Mouse (Mus musculus) retina, postnatal 1 day (tissue): ENCODE measurements around the gene Rph3al.

Experiments used
- DNase-seq: peaks from one replicate; pipeline ENCODE4 v3.0.0-alpha.2; 2012

Gene Rph3al

GRCm38 (mm10) chr11:75801771-75802550 lies 136.3 kb downstream of the Rph3al start:
- no peak for DNase-seq

- DNase-seq, result no peak
These were observed 136.9 kb downstream of the Rph3al start for GRCm38 (mm10) chr11:75801369-75801768.

- DNase-seq, result peak; percentile 17
These were observed 141.5 kb downstream of the Rph3al start for GRCm38 (mm10) chr11:75796536-75797246.

DNA sequence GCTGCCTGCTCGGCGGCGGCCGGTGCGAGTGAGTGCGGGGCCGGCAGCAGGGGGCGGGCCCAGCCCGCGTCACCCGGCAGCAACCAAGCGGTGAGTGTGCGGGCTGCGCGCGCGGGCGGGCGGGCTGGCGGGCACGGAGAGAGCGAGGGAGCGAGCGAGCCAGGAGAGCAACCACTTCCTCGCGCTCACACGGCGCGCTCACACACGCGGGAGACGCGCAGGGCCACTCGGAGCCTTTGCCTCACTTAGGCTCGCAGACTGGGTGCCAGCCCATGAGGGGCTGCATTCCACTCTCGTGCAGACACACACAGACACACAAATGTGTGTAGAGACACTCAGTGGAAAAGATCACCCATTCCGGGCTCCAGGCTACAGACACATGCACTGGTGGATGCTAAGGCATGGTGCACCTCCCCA lies 142.2 kb downstream of the Rph3al start, which contains the start of gene Doc2b:
Gene Doc2b, minus strand, starts transcription at position 21 of the 417 bp plus-strand sequence.
- peak; percentile 78 for DNase-seq

- DNase-seq, result peak; percentile 41
These were observed 142.9 kb downstream of the Rph3al start for GRCm38 (mm10) chr11:75795321-75795636.

DNA sequence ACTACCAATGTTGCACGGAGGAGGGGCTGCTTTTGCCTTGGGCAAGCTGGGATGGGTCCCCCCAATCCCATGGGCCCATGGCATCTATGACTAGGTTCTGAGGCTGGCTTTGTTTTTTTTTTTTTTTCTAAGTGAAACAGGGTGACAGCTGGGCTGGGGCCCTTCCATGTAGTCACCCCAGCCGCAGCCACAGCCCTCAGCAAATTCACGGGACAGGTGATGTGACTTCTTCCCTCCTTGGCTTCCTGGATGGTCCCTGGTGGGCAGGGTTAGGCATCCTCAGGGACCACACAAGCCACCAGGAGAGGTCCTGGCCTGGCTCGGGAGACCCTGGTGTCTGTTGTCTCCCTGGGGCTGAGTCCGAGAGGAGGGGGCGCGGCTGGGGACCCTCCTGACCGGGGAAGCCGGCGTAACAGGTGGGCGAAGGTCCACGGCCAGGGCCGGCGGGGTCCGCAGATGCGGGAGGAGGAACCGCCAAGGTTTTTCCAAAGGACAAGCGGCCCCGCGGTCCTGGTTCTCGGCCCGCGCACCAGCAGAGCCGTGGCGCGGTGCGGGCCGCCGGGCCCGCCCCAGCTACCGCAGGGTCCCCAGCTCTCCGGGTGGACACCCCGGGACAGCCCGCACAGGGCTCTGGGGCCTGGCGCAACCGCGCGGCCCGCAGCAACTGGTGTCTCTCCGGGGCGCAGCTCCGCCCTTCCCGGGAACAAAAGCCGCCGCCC lies 143.5 kb downstream of the Rph3al start:
- DNase-seq, result no peak

DNA sequence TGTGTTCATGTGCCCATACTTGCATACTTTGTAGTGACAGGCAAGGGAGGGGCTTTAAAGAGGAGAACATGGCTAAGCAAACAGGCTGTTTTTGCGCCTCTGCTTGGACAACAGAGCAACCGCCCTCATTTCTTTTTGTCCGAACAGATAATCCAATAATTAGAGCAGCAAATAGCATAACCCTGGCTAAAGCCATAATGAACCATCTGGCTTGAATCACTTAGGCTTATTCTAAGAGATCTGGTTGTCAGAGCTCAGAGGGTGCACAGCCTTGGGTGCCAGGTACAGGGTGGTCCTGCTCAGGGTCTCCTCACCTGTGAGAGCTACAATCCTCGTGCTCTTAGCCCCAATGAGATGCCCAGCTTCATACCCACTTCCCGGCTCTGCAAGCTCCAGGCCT lies 144.9 kb downstream of the Rph3al start:
- peak; percentile 68 for DNase-seq

- no peak for DNase-seq
These were observed 145.7 kb downstream of the Rph3al start for GRCm38 (mm10) chr11:75792535-75792934.

DNA sequence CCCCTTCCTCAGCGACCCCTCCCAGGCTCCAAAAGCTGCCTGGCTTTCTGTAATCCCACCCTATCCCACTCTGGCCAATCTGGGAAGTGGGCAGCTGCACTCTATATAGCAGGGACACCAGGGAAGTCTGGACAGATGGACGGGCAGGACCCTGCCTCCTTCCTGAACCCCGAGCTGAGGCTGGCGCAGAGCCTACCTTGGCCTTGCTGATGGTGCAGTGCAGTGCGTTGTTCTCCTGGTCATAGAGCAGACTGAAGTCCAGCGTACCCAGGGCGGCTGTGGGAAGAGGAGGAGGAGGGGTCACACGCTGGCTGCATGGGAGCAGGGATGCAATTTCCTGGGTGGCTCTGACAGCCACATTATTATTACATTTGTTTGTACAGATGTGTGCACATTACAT lies 152.3 kb downstream of the Rph3al start:
- DNase-seq, result no peak

DNA sequence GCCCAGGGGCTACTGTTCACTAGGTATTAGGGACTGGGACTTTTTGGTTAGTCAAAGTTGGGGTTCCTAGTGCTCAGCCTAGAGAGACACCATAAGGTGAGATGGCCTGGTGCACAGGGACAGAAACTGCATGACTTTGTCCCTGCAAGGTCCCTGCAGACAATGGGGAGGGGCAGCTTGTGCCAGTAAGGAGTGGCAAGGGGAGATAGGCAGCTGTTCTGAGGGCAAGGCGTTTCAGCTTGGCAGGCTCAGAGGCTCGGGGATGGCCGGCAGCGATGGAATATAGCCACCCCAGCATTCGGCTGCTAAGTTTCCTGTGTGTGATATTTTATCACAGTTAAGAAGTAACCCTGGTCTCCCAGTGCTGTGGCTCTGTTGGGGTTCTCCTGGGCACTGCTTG lies 154.4 kb downstream of the Rph3al start:
- DNase-seq, result no peak

- peak; percentile 78 for DNase-seq
These were observed 156.3 kb downstream of the Rph3al start for GRCm38 (mm10) chr11:75781919-75782318.
